Mouse (Mus musculus) forebrain, embryonic 15.5 days (tissue): Measurements from ENCODE around the gene Ints1. TPM values are rescaled to one million over a fixed set of nuclear protein-coding genes. Genes with fewer than 3 reads are reported as not detected.

Experiments
- microRNA-seq: library from miRNA; unstranded; fragments of <30 nt; microRNA quantifications from one replicate; pipeline ENCODE4, GENCODE M21; 2016
- polyA plus RNA-seq: library from polyadenylated mRNA; unstranded; fragments of >200 nt; fragmentation: Nextera tagmentation; extraction: Ambion mirVana; gene quantifications from 2 replicates; pipeline ENCODE4 v1.2.1, GENCODE M21; 2015

Gene Ints1
- polyA plus RNA-seq, 1 experiment from 2014 or later, result 27.1 TPM

Small RNA genes within 50 kb of the gene (microRNA-seq; reads per million reads assigned to microRNA genes)
- not detected for gene Mir7037

Other genes starting within 250 kb of the Ints1 start
- 4.2 and 4.8 TPM in 2 replicates for gene Uncx, start 232.2 kb downstream of the Ints1 start, polyA plus RNA-seq
- 4.0 and 4.3 TPM in 2 replicates for gene Micall2, start 39.3 kb downstream of the Ints1 start, polyA plus RNA-seq
- gene Mafk, start 15.8 kb upstream of the Ints1 start, polyA plus RNA-seq, result 18.7 and 20.6 TPM in 2 replicates
- 0.06 and 0.08 TPM in 2 replicates for gene Tmem184a, start 44.2 kb upstream of the Ints1 start, polyA plus RNA-seq
- gene Gm26938, start 50.7 kb upstream of the Ints1 start, polyA plus RNA-seq, result not detected in 2 replicates
- 84.5 and 89.6 TPM in 2 replicates for gene Psmg3, start 51.2 kb upstream of the Ints1 start, polyA plus RNA-seq
- 2.4 and 2.6 TPM in 2 replicates for gene Elfn1, start 132.3 kb upstream of the Ints1 start, polyA plus RNA-seq